Mouse (Mus musculus): ENCODE data around the gene Vmn2r4.
"Not testable (repeated sequence)": the region's sequence is repeated elsewhere in the genome, so short reads cannot be mapped to it uniquely, and the experiment has no call there.

Vmn2r4 gene

DNA sequence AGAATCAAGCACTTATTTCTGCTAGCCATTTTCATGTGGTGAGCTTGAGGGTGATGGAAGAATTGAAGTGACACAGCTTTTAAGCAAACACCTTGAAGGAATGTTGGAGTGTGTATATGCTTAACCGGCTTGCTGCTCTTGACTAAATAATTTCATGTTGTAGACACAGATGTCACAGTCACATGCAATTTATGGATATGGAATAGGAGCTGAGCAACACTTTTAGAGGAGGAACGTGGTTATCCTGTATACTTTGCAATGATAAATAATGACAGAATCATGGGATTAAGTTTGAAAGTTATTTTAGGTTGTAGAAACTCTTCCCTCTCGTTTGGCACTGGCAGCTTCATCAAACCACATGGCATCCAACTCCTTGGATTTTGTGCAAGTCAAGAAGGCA, at the start of gene Vmn2r4:
TSS of gene Vmn2r4 (minus strand) at position 101 of the 400 bp plus-strand sequence.
- DNase-seq (ENCODE audit: low spot score in 2 of 2), result not testable (repeated sequence)

DNA sequence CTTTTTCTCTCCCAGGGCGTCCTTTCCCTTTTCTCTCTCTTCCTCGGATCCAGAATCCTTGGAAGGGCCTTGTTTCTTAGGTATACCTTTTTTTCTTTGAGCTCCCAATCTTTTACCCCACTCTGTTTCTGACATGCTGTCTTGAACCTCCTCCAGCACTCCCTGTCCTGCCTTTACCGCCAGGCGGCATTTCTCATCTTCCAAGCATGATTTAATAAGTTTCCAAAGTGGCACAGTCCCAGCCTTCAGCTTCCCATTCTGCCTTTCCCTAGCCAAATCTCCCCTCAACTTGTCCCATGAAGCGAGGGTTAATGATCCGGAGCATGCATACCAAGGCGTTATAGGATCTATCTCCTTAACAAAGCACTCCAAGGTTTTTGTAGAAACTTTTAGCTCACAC, 19.1 kb upstream of the Vmn2r4 start:
- DNase-seq (ENCODE audit: low spot score in 2 of 2), result not testable (repeated sequence)

DNA sequence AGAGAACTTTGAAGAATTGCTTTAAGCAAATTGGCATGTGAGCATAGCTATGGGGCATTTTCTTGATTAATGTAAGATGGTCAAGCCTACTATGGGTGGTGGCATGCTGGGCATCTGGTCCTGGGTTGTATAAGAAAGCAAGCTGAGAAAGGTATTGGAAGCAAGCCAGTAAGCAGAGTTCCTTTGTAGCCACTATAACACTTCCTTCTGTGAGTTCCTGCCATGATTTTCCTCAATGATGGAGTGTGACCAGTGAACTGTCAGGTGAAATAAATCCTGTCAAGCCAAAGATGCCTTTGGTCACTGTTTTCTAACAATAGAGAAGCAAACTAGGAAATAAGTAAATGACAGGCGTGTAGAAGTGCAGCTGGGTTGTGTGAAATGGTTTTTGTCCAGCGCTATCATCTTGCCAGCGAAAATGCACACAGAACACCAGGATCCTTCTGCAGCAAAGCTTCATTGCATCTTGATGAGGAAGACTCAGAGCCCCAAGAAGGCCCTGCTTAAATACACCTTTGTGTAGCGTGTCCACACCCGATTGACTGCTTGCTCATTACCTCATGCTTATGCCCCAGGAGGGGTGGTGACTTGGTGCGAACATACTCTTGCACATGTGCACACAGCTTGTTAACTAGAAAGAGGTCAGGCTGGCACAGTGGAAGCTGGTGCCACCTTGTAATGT, 13.1 kb upstream of the Vmn2r4 start:
- DNase-seq (ENCODE audit: low spot score in 2 of 2), result not testable (repeated sequence)

DNA sequence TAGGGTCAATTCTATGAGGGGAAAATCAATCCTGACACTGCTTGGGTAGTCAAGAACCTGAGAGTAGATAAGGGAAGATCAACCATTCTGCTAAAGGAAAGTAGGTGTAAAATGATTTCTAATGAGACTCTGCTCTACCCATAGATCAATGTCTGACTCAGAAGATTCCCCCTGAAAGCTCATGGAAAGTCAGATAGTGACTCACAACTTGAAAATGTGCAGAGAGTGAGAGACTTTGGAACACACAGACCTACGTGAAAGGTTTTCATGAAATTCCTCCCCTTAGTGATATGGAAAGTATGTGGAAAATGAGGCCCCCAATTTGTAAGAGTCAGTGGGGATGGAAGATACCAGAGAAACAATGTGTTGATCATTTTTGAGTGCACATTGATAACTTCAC, 7.0 kb upstream of the Vmn2r4 start:
- not testable (repeated sequence) for DNase-seq (ENCODE audit: low spot score in 2 of 2)

DNA sequence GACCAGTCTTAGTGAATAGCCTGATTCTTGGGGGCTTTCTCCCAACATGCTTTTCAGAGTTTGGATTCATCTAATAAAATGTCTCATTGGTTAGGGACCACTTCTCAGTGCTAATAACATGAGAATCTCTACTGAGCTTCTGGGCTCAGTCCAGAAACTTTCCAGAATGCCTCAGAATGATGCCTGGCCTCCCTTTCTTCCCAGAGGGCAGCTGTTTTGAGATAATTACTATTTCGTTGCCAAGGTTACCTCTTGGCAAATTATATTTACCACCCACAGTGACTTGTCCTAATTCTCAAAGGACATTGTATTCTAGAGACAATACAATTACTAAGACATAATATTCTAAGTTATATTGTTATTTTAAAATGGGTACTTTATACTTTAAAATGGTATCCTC, 2.3 kb upstream of the Vmn2r4 start:
- DNase-seq (ENCODE audit: low spot score in 2 of 2), result not testable (repeated sequence)

DNA sequence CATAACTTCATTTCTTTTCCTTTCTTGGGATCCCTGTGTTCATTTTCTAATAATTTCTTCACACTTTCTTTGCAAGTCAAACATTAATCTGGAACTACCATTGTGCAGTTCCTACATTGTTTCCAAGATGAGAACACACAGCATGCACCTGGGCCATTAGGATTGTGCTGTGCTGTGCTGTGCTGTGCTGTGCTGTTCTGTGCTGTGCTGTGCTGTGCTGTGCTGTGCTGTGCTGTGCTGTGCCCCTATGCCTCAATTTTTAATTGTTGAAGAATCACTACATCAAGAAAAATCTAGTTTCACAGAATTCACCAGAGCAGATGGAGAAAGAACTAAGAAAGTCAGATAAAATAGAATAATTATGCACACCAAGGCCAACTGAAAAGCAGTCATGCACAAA, 915 bp downstream of the Vmn2r4 start:
- not testable (repeated sequence) for DNase-seq (ENCODE audit: low spot score in 2 of 2)

DNA sequence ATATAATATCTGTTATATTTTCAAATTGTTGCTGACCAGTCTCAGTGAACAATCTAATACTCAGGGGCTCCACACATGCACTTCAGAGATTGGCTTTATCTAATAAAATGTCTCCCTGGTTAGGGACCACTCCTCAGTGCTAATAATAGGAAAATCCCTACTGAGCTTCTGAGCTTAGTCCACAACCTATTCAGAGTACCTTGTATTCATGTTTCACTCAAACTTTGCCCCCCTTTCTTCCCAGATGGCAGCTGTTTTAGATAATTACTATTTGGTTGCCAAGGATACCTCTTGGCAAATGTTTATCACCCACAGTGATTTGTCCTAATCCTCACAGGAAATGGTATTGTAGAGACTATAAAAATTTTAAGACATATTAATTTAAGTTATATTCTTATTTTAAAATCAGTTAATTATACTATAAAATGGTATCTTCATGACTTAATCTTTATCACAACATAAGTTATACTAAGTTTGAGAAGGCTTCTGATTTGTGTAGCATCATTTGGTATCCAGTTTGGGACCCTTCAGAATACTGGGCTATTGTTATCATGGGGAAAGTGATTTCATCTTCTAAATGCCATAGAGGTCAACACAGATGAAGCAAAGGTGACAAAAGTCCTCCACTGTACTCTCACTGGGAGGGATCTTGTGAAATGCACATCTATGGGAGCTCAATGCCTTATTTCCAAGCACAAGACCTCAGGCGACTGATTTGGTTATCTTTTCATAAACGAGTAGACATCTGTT, 55.7 kb downstream of the Vmn2r4 start:
- DNase-seq (ENCODE audit: low spot score in 2 of 2), result no peak

Measured in urinary bladder, postnatal 36 days (tissue).